Mouse (Mus musculus) layer of hippocampus, postnatal 25 days (tissue): ENCODE measurements around the gene Clec16a. TPM values are rescaled to one million over a fixed set of nuclear protein-coding genes. Genes with fewer than 3 reads are reported as not detected.

ENCODE experiments used
- DNase-seq, 2 experiments: peaks; one replicate each; pipeline ENCODE4 v3.0.0; 2022; ENCODE audit warnings: mixed read lengths in 2 of 2, low spot score in 1 of 2; ENCODE audit errors: extremely low spot score in 1 of 2
- total RNA-seq, 2 experiments: library from RNA; stranded (reverse); gene quantifications; 2 replicates each; pipeline ENCODE4 v1.2.3; 2021

Gene Clec16a
- total RNA-seq, 2 experiments from 2014 or later: 97.5 to 98.9 TPM

- DNase-seq: no peak
Measured at GRCm38 (mm10) chr16:10711524-10711923, 166.4 kb downstream of the Clec16a start.

DNA sequence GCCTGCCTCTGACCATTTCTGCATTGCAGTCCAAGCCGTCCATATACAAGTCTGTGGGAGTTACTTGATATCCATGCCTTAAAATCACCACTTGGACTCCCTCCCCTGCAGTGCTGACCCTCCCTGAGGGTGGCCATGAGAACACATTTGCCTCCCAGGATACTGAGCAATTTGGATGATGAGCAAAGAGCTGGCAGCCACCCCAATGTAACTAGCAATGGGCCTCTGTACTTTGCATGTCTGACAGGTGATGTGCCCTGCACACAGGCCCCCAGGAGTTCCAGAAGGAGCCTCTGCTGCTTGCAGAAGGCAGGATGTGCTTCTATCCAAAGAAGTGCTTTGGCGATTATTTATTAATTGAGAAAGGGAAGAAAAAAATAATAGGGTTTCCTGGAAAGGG, 167.9 kb downstream of the Clec16a start:
- DNase-seq: no peak

DNA sequence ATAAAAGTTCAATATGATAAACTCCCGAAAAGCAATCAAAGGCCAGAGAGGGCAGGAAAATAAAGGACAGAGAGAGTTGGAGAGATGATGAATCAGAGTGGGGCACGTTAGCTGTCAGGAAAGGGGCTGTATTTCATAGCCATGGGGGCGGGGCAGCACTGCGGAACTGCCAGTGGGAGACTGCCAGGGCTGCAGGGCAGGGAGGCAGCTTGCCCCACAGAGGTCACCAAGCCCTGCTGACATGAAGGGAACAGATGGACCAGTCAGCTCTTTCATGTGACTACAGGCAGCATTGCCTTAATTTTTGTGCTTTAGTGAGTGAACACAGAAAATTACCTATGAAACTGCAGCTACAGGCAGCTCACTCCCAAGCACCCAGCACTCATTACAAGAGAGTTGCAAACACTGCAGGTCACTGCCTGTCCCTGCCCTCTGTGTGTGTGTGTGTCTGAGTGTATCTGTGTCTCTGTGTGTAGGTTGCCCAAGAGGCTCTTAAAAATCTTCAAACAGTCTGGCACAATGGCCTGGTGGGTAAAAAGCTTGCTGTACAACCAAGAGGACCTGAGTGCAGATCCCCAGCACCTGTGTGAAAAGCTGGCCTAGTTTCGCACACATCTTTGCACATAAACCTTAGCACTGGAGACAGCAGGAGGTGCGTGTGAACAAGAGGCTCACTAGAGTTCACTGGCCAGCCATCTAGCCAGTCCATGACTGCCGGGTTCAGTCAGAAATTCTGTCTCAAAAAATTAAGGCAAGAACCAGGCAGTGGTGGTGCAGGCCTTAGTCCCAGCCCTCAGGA, 168.5 kb downstream of the Clec16a start:
- no peak for DNase-seq

- DNase-seq: no peak
Measured at GRCm38 (mm10) chr16:10715211-10715610, 170.1 kb downstream of the Clec16a start.

- no peak for DNase-seq
Measured at GRCm38 (mm10) chr16:10715632-10716031, 170.5 kb downstream of the Clec16a start.

GRCm38 (mm10) chr16:10716696-10717095, 171.6 kb downstream of the Clec16a start:
- DNase-seq: no peak

- DNase-seq: no peak
Measured at GRCm38 (mm10) chr16:10719971-10720370, 174.8 kb downstream of the Clec16a start.

DNA sequence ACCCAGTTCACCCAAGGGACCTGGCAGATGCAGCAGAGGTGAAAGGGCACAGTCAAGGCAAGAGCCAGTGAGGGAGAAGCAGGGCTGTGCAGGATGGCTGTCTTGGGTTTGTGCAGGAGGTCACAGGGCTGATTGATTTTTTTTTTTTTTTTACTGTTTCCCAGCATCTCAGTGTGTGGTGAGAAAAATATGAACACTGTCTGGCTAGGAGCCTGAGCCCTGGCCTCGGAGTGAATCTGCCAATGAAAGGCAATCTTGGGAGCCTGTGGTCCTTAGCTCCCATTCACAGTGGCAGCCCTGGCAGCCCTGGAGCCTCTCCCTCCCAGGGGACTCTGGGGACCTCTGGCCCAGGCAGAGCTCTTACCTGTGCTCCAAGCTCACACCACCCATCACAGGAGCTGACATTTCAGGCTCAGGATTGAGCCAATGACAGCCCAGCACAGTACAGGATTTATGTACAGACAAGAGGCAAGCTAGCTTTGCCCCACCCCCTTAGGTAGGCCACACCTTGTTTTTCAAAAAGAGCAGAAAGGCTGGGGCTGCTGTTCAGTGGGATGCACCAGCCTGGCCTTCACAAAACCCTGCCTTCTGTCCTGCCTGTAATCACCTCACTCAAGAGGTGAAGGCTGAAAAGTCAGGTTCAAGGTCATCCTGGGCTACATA, 177.9 kb downstream of the Clec16a start:
- no peak for DNase-seq

GRCm38 (mm10) chr16:10723816-10724647, 178.9 kb downstream of the Clec16a start:
- no peak for DNase-seq

DNA sequence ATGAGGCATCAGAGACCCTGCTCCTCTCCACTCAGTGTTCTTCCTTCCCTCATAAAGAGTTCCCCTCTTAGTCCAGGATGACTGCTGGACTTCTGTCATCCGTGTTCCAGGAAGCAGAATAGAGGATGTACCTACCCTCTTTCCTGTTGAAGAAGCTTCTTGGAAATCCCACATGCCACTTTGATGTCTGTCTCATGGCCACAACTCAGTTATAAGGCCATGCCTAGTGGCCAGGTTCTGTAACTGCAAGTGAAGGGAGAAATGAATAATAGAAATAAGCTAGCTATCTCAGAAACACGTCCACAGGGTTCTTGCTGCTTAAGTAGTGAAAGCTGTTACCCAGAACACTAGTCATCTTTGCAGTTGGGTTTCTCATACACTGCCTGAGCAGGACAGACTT, 180.0 kb downstream of the Clec16a start:
- no peak for DNase-seq

DNA sequence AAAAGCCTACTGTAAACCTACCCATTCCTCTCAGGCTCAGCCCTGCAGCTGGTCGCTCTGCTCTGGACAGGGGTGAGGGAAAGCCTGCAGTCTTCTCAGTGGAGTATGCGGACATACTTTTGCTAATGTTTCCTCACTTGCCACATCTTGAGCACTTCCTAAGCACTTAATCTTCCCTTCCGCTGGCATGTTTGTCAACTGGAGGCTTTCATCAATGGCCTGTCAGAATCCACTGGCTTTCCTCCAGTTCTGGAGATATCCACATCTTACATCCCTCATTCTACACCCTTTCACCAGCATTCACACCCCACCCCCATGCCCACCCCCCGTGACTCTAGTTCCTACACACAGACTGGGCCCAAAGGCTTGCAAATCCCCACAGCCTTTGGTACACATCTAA, 182.5 kb downstream of the Clec16a start:
- DNase-seq: no peak

- DNase-seq: no peak
Measured at GRCm38 (mm10) chr16:10728886-10729285, 183.7 kb downstream of the Clec16a start.

DNA sequence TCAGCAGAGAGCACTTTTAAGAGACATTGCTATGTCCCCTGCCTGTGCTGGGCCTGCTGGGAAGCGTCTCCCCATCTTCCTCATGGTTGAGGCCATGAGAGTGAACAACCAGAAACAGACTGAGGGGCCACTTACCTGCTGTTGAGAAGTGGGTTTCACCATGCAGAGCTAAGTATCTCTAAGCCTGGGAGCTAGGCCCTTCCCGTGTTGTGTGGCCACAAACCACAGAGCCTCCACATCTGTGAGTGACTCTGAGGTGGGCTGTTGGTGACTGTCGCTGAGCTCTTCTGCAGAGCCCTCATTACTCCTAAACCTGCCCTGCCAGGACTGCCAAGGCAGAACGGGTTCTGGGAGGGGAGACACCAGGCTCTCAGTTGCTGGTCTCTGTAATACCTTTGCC, 185.8 kb downstream of the Clec16a start:
- no peak for DNase-seq

DNA sequence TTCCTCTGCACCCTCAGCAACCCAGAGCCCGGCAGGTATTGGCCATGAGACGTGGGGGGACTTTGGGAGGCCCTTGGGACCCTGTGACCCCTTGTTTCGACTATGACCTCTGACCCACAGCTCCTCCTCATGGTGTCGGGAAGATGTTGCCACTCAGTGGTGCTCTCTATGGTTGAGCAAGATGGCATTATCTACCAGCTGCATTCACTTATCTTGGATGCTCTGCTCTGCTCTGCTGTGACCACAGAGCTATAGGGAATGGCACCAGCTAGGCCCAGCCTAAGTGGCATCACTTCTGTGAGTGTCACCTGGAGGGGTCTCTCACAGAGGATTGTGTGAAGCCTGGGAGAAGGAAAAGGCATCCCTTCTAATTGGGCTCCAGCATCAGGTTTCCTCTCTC, 186.6 kb downstream of the Clec16a start:
- no peak for DNase-seq

GRCm38 (mm10) chr16:10732421-10732820, 187.3 kb downstream of the Clec16a start:
- DNase-seq: no peak

GRCm38 (mm10) chr16:10735781-10736180, 190.6 kb downstream of the Clec16a start:
- DNase-seq: no peak

- DNase-seq: no peak
Measured at GRCm38 (mm10) chr16:10736364-10736763, 191.2 kb downstream of the Clec16a start.

DNA sequence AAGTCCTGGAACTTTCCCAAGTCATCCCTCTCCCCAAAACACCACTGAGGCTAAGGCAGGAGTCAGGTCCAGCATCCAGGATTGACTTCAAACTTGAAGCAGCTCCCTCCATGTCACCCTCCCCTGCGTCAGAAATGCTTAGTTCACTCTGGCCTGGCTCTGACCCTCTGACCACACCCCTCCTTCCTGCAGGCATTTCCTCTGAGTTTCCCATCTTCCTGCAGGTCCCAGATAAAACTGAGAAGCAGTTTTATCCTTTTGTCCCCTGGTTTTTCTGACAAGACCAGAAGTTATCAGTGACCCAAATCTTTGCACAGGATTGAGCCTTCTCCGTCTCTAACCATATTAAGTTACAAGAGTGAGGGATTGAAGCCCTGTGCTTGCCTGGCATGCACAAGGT, 192.4 kb downstream of the Clec16a start:
- DNase-seq: no peak

GRCm38 (mm10) chr16:10738866-10739265, 193.7 kb downstream of the Clec16a start:
- DNase-seq: no peak

GRCm38 (mm10) chr16:10739854-10740398, 194.8 kb downstream of the Clec16a start:
- DNase-seq: no peak

GRCm38 (mm10) chr16:10741082-10741481, 195.9 kb downstream of the Clec16a start:
- no peak for DNase-seq
